Mouse (Mus musculus) kidney, postnatal 0 days (tissue): ENCODE data around the gene Fam240a. TPM values are rescaled to one million over a fixed set of nuclear protein-coding genes. Genes with fewer than 3 reads are reported as not detected.

ENCODE experiments used
- ATAC-seq: fragments of 200-750 bp; cut with Nextera tagmentation; replicated peaks from 2 replicates; pipeline ENCODE4 v1.8.0; 2017; ENCODE audit warnings: low read depth, moderate number of reproducible peaks, moderate TSS enrichment, moderate library complexity; ENCODE audit not compliant: low FRiP score
- DNase-seq: peaks from one replicate; pipeline ENCODE4 v3.0.0-alpha.2; 2016; ENCODE audit warnings: low spot score
- H3K27ac ChIP-seq: fragments of 300-500 bp; sonication (generic); 2 replicates; pipeline ENCODE4 v1.5.1; 2014; ENCODE audit warnings: mild to moderate bottlenecking
- H3K27me3 ChIP-seq: fragments of 300-500 bp; sonication (generic); 2 replicates; pipeline ENCODE4 v1.6.1; 2014; ENCODE audit warnings: low read length, mixed read lengths; ENCODE audit not compliant: insufficient read depth
- H3K36me3 ChIP-seq: fragments of 300-500 bp; sonication (generic); 2 replicates; pipeline ENCODE4 v1.6.1; 2014; ENCODE audit warnings: low read length, mixed read lengths; ENCODE audit not compliant: insufficient read depth
- H3K4me1 ChIP-seq: fragments of 300-500 bp; sonication (generic); replicated peaks from 2 replicates; pipeline ENCODE4 v1.6.1; 2014; ENCODE audit warnings: antibody characterized with exemption, low read length, mixed read lengths; ENCODE audit not compliant: insufficient read depth
- H3K4me2 ChIP-seq: fragments of 300-500 bp; sonication (generic); 2 replicates; pipeline ENCODE4 v1.6.1; 2014; ENCODE audit warnings: mild to moderate bottlenecking, low read length, moderate library complexity, mixed read lengths
- H3K4me3 ChIP-seq: fragments of 300-500 bp; sonication (generic); replicated peaks from 2 replicates; pipeline ENCODE4 v1.5.1; 2014; ENCODE audit warnings: low read depth, low read length
- H3K9ac ChIP-seq: fragments of 300-500 bp; sonication (generic); 2 replicates; pipeline ENCODE4 v1.6.1; 2014; ENCODE audit warnings: low read depth, low read length
- H3K9me3 ChIP-seq: fragments of 300-500 bp; sonication (generic); replicated peaks from 2 replicates; pipeline ENCODE4 v1.6.1; 2016; ENCODE audit warnings: low read length, inconsistent platforms, mixed read lengths
- CTCF ChIP-seq: IDR thresholded peaks from 2 replicates; pipeline ENCODE4 v1.5.1; 2016; ENCODE audit warnings: antibody characterized with exemption, low read depth, mild to moderate bottlenecking, moderate library complexity
- WGBS: fragments of 180-500 bp; shearing (Covaris S2); extraction: QIAGEN DNeasy Blood & Tissue Kit; methylation state at CpG from one replicate; pipeline ENCODE4 v1.1.7; 2014; 5-methylcytosine and 5-hydroxymethylcytosine counted together
- polyA plus RNA-seq: library from polyadenylated mRNA; unstranded; fragments of >200 nt; fragmentation: Nextera tagmentation; extraction: Ambion mirVana; gene quantifications from 2 replicates; pipeline ENCODE4 v1.2.1, GENCODE M21; 2015

Fam240a gene
- not detected in 2 replicates for polyA plus RNA-seq

- TF ChIP-seq CTCF: no peak
- H3K4me3 ChIP-seq: no peak within 1 kb of the TSS
- WGBS: 88% methylated on average over 7 of the region's 7 CpGs
- DNase-seq (no peak), ATAC-seq (no peak)
- no peak within 1 kb of the TSS for H3K4me2 ChIP-seq
- no peaks in the 10 kb centered on the region for H3K9me3 ChIP-seq
- no peaks in the 10 kb centered on the region for H3K4me1 ChIP-seq
- no peaks in the 10 kb centered on the region for H3K36me3 ChIP-seq
- no peaks in the 10 kb centered on the region for H3K27me3 ChIP-seq
- no peak within 1 kb of the TSS for H3K27ac ChIP-seq
- no peak within 1 kb of the TSS for H3K9ac ChIP-seq
These were observed at the start of gene Fam240a for GRCm38 (mm10) chr9:110916786-110917185. TSS of gene Fam240a (minus strand) at chr9:110916861.

DNA sequence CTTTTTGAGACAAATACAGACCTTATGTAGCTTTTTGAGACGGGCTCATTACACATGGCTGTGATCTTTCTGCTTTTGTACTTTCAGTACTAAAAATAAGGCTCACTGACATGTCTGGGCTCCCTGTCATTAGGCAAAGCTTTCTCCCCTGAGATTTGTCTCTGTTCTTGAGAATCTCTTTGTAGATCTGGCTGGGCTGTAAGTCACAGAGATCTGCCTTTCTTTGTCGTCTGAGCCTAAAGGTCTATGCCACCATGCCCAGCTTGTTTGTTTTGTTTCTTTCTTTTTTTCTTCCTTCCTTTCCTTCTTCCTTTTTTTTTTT lies 49.2 kb upstream of the Fam240a start:
- DNase-seq: no peak
- ATAC-seq: no peak
- Histone ChIP-seq H3K27ac (no peak overlapping the region), H3K4me2 (no peak overlapping the region), H3K4me3 (no peak overlapping the region), H3K9me3 (no peaks in the 10 kb centered on the region), H3K4me1 (no peaks in the 10 kb centered on the region), H3K27me3 (no peaks in the 10 kb centered on the region), H3K9ac (no peak overlapping the region), H3K36me3 (no peaks in the 10 kb centered on the region)
- no peak for TF ChIP-seq CTCF
- 51% methylated on average over 2 of the region's 2 CpGs for WGBS

DNA sequence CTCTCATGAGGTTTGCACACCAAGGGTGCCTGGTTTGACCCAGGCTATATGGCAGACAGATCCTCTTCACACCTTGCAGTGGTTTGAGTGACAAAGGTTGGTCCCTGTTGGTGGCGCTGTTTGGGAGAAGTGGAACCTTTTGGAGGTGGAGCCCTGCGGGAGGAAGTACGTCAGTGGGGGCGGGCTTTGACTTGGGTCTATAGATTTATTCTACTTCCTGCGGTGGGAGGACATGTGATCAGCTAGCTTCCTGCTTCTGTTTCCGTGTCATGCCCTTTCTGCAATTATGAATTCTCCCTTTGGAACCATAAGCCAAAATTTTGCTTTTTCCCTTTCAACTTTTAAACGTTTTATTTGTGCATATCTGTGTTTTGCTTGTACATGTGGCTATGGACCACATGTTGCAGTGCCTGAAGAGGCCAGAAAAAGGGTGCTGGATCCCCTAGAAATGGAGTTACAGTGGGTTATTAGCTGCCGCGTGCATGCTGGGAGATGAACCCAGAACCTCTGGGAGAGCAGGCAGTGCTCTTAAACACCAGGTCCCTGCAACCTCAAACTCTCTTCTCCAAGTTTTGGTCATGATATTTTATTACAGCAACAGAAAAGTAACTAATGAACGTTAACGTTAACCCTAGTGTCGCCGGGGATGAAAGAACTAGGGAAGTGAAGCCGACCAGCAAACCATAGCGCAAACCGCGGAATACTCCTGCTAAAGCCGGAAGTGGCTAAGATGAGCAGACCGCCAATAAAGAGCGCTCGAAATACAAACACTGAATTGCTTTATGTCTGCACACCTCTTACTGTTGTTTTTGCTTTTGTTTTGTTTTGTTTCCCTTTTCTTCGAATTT lies 48.6 kb upstream of the Fam240a start:
- Histone ChIP-seq H3K4me2 (no peak overlapping the region), H3K9ac (no peak overlapping the region), H3K27ac (no peak overlapping the region), H3K9me3 (no peaks in the 10 kb centered on the region), H3K4me1 (no peaks in the 10 kb centered on the region), H3K36me3 (no peaks in the 10 kb centered on the region), H3K4me3 (no peak overlapping the region), H3K27me3 (no peaks in the 10 kb centered on the region)
- TF ChIP-seq CTCF: no peak
- ATAC-seq: no peak
- 88% methylated on average over 22 of the region's 22 CpGs for WGBS
- DNase-seq: no peak

- TF ChIP-seq CTCF: no peak
- Histone ChIP-seq H3K9me3 (no peaks in the 10 kb centered on the region), H3K9ac (no peak overlapping the region), H3K36me3 (no peaks in the 10 kb centered on the region), H3K27me3 (no peaks in the 10 kb centered on the region), H3K4me2 (no peak overlapping the region), H3K27ac (no peak overlapping the region), H3K4me1 (no peaks in the 10 kb centered on the region), H3K4me3 (no peak overlapping the region)
- DNase-seq: no peak
- WGBS: 89% methylated on average over 8 of the region's 8 CpGs
- no peak for ATAC-seq
These were observed 47.0 kb upstream of the Fam240a start for GRCm38 (mm10) chr9:110963566-110964115.

- Histone ChIP-seq H3K27ac (no peak overlapping the region), H3K4me3 (no peak overlapping the region), H3K4me1 (no peaks in the 10 kb centered on the region), H3K9ac (no peak overlapping the region), H3K4me2 (no peak overlapping the region), H3K36me3 (no peaks in the 10 kb centered on the region), H3K27me3 (no peaks in the 10 kb centered on the region), H3K9me3 (no peaks in the 10 kb centered on the region)
- DNase-seq (no peak), ATAC-seq (no peak)
- no peak for TF ChIP-seq CTCF
- 97% methylated on average over 8 of the region's 8 CpGs for WGBS
These were observed 44.7 kb upstream of the Fam240a start for GRCm38 (mm10) chr9:110961386-110961785.

- H3K4me2 ChIP-seq: no peak overlapping the region
- H3K4me3 ChIP-seq: no peak overlapping the region
- H3K9ac ChIP-seq: no peak overlapping the region
- 81% methylated on average over 13 of the region's 13 CpGs for WGBS
- no peak overlapping the region for H3K27ac ChIP-seq
- no peaks in the 10 kb centered on the region for H3K36me3 ChIP-seq
- 0 out of 2 replicates have a peak, but pooled peaks cover 4% of the 10 kb centered on the region for H3K27me3 ChIP-seq
- no peak for DNase-seq
- no peak for TF ChIP-seq CTCF
- no peaks in the 10 kb centered on the region for H3K9me3 ChIP-seq
- no peaks in the 10 kb centered on the region for H3K4me1 ChIP-seq
- no peak for ATAC-seq
These were observed 43.8 kb upstream of the Fam240a start for GRCm38 (mm10) chr9:110960230-110961149.
